8 mouse cellular contexts compared by ENCODE assay signal in genomic region chr7:19577141-19577852, GRCm38 (mm10). TPM values are rescaled to one million over a fixed set of nuclear protein-coding genes. Genes with fewer than 3 reads are reported as not detected.
DNase-seq lines count a peak whose midpoint lies in the region; ATAC-seq and TF ChIP-seq lines count a peak whose summit lies in the region.

Gene Zfp296 (plus strand): TSS chr7:19577287.
Gene Gemin7 (minus strand): TSS chr7:19577595.

- no peak within 1 kb of the TSS; the same call in 1 of the 2 replicates for H3K27ac ChIP-seq in testis, adult 2 months (ENCODE audit: control insufficient read depth, insufficient read depth, low read depth, low read length)
- no peak within 1 kb of the TSS for H3K27ac ChIP-seq in limb, embryonic 11.5 days (replicated peaks; ENCODE audit: low read depth, low read length)
- no peak within 1 kb of the TSS for H3K27ac ChIP-seq in midbrain, embryonic 12.5 days (replicated peaks)

- WGBS in limb, embryonic 11.5 days: under 1% methylated on average over 56 of the region's 56 CpGs
- 1% methylated on average over 56 of the region's 56 CpGs for WGBS in midbrain, embryonic 12.5 days

- peak within 1 kb of the TSS; percentile 68 for H3K4me3 ChIP-seq in testis, adult 2 months (ENCODE audit: control insufficient read depth, low read depth, low read length)
- peak within 1 kb of the TSS; percentile 29 for H3K4me3 ChIP-seq in limb, embryonic 11.5 days (ENCODE audit: low read depth, low read length)
- H3K4me3 ChIP-seq in midbrain, embryonic 12.5 days: peak within 1 kb of the TSS; percentile 35

- H3K4me1 ChIP-seq in testis, adult 2 months (ENCODE audit: control insufficient read depth, insufficient read depth, low read length): peaks cover 23% of the 10 kb centered on the region
- H3K4me1 ChIP-seq in limb, embryonic 11.5 days (ENCODE audit: control insufficient read depth, insufficient read depth, low read length): peaks cover 8% of the 10 kb centered on the region
- H3K4me1 ChIP-seq in midbrain, embryonic 12.5 days: peaks cover 24% of the 10 kb centered on the region

- no peak for TF ChIP-seq CTCF in testis, adult 2 months (IDR thresholded peaks at IDR 0.05; ENCODE audit: control insufficient read depth, insufficient read depth, insufficient replicate concordance, low read depth, low read length)

- DNase-seq in testis, postnatal 14 days (ENCODE audit: low spot score): no peak
- DNase-seq in cerebellum, postnatal 36 days: peak; percentile 30 to 35
- peak; percentile 17 for DNase-seq in heart, postnatal 4 days
- peak; percentile 55 for DNase-seq in limb, embryonic 11.5 days (ENCODE audit: low spot score)
- peak; percentile 34 for DNase-seq in thymus, postnatal 14 days
- no peak for DNase-seq in frontal cortex, postnatal 36 days (ENCODE audit: low spot score in 2 of 2)

- no peak for TF ChIP-seq POLR2A in testis, adult 2 months (IDR thresholded peaks at IDR 0.05; ENCODE audit: control insufficient read depth, low read depth, low read length)

- no peaks in the 10 kb centered on the region for H3K36me3 ChIP-seq in testis, adult 2 months (ENCODE audit: control insufficient read depth, insufficient read depth, low read length)
- H3K36me3 ChIP-seq in limb, embryonic 11.5 days (ENCODE audit: control insufficient read depth, insufficient read depth, low read length): peaks cover 10% of the 10 kb centered on the region
- H3K36me3 ChIP-seq in midbrain, embryonic 12.5 days: peaks cover 22% of the 10 kb centered on the region

- no peak for ATAC-seq in limb, embryonic 11.5 days (ENCODE audit: insufficient number of reproducible peaks, low FRiP score, low TSS enrichment, low read depth)
- ATAC-seq in midbrain, embryonic 12.5 days (ENCODE audit: low FRiP score, low read depth): no peak

- peak within 1 kb of the TSS; percentile 74 for H3K4me2 ChIP-seq in limb, embryonic 11.5 days (ENCODE audit: low read depth, severe bottlenecking)
- H3K4me2 ChIP-seq in midbrain, embryonic 12.5 days (replicated peaks): peak within 1 kb of the TSS; percentile 51

- H3K9ac ChIP-seq in limb, embryonic 11.5 days (ENCODE audit: low read length): peak within 1 kb of the TSS; percentile 12; the same call in 1 of the 2 replicates
- no peak within 1 kb of the TSS; the same call in 1 of the 2 replicates for H3K9ac ChIP-seq in midbrain, embryonic 12.5 days (replicated peaks)

- H3K27me3 ChIP-seq in testis, adult 2 months (ENCODE audit: control insufficient read depth, insufficient read depth, low read length): no peaks in the 10 kb centered on the region
- peaks cover 28% of the 10 kb centered on the region for H3K27me3 ChIP-seq in limb, embryonic 11.5 days (ENCODE audit: control insufficient read depth, insufficient read depth, low read length)
- peaks cover 62% of the 10 kb centered on the region for H3K27me3 ChIP-seq in midbrain, embryonic 12.5 days

- no peaks in the 10 kb centered on the region for H3K9me3 ChIP-seq in limb, embryonic 11.5 days (ENCODE audit: control insufficient read depth, low read length)
- no peaks in the 10 kb centered on the region for H3K9me3 ChIP-seq in midbrain, embryonic 12.5 days

RNA-seq across cellular contexts. Expression of gene Zfp296, which starts in this region (rescaled TPM):
- 7.0 and 10.5 TPM in 2 replicates for polyA plus RNA-seq in testis, adult 2 months (2012; rRNA removed)
- under 1 TPM in 1 of 2 experiments, not detected in 1; 0.17 TPM for total RNA-seq in heart, postnatal 4 days (2021)
- 0.21 and 0.52 TPM in 2 replicates for polyA plus RNA-seq in limb, embryonic 11.5 days (2014; fragmentation: Nextera tagmentation; extraction: Ambion mirVana)
- polyA plus RNA-seq in midbrain, embryonic 12.5 days (2016; fragmentation: Nextera tagmentation; extraction: Ambion mirVana): 0.14 and 0.27 TPM in 2 replicates

RNA-seq across cellular contexts. Expression of gene Gemin7, which starts in this region (rescaled TPM):
- polyA plus RNA-seq in testis, adult 2 months (2012; rRNA removed): 64.1 and 68.2 TPM in 2 replicates
- 10 to 100 TPM; 55.3 to 61.1 TPM for total RNA-seq in heart, postnatal 4 days (2021)
- 183 and 185 TPM in 2 replicates for polyA plus RNA-seq in limb, embryonic 11.5 days (2014; fragmentation: Nextera tagmentation; extraction: Ambion mirVana)
- polyA plus RNA-seq in midbrain, embryonic 12.5 days (2016; fragmentation: Nextera tagmentation; extraction: Ambion mirVana): 129 and 132 TPM in 2 replicates

Comparison
In these comparisons a context has a peak if more than half of its experiments do, and no peak if none do; other contexts are left out.
1. DNase-seq: peak in cerebellum, postnatal 36 days (2 of 2), heart, postnatal 4 days (single experiment), limb, embryonic 11.5 days (single experiment) and thymus, postnatal 14 days (single experiment); none in testis, postnatal 14 days (single experiment) and frontal cortex, postnatal 36 days (0 of 2).
2. Peak in every context shown above with its lines, with median percentiles within 50 percentile points of each other: H3K4me3 ChIP-seq.